Comparison of ENCODE assay signal across 10 mouse cellular contexts in the genomic region with DNA sequence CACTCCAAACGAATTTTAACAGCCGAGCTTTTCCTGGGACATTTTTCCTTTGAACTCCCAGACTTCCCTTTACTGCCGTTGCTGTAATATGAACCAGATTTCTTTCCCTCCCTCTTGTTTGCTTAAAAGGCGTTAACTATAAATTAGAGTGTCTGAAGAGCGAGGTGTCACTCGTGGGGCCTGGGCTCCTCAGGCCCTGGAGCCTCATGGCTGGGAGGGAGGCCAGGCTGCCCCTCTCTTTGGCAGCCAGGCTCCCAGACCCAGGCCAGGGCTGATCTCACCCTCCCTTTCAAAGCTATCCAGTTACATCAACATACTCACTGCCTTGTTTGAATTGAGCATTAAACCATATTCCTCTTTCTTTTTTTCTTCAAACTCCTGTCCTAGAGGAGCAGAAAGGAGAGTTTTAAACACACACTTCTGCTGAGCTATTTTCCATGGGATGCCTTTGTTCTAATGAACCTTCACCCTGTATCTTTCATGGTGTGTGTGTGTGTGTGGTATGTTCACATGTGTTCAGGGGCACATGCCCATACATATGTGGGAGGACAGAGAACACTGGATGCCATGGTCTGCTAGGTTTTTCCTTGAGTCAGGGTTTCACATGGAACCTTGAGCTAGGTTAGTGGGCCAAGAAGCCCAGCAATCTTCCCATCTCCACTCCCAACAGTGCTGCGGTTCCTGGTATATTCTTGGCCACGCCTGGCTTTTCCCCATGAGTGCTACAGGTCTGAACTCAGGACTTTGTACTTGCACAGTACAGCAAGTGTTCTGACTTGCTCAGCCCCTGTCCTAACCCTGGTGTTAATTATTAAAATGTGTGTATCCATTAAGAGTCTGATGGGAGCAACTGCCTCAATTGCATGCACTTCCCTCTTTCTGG.
DNase-seq lines count a peak whose midpoint lies in the region; ATAC-seq and TF ChIP-seq lines count a peak whose summit lies in the region.
"Had no signal": no experiment of that assay in that cellular context is flagged by ENCODE, and none has a peak within 500 bp of the region (broad histone marks: within the 10 kb centered on the region; RNA-seq: fewer than 3 reads in every experiment).

No protein-coding gene starts in this region.

- peak overlapping the region; percentile 24; the same call in 1 of the 2 replicates for H3K27ac ChIP-seq in heart, embryonic 13.5 days (replicated peaks)
- peak overlapping the region; percentile 73 for H3K27ac ChIP-seq in embryonic facial prominence, embryonic 10.5 days (replicated peaks)
- H3K27ac ChIP-seq in kidney, adult 2 months (ENCODE audit: insufficient read depth, low read depth, low read length): peak overlapping the region; percentile 79
- H3K27ac ChIP-seq: hindbrain, embryonic 14.5 days; midbrain, embryonic 15.5 days had no signal

- H3K36me3 ChIP-seq in heart, embryonic 13.5 days: no peaks in the 10 kb centered on the region
- H3K36me3 ChIP-seq in embryonic facial prominence, embryonic 10.5 days (replicated peaks): no peaks in the 10 kb centered on the region
- no peaks in the 10 kb centered on the region for H3K36me3 ChIP-seq in kidney, adult 2 months (ENCODE audit: control insufficient read depth, insufficient read depth, low read length)
- H3K36me3 ChIP-seq: midbrain, embryonic 15.5 days had no signal

- WGBS in heart, embryonic 13.5 days: 53% methylated on average over 8 of the region's 8 CpGs
- 41% methylated on average over 8 of the region's 8 CpGs for WGBS in embryonic facial prominence, embryonic 10.5 days
- 44% methylated on average over 8 of the region's 8 CpGs for WGBS in kidney, adult 2 months

- H3K27me3 ChIP-seq in heart, embryonic 13.5 days (replicated peaks): no peaks in the 10 kb centered on the region
- H3K27me3 ChIP-seq in embryonic facial prominence, embryonic 10.5 days (replicated peaks; ENCODE audit: low read depth, poor library complexity, severe bottlenecking): 0 out of 2 replicates have a peak, but pooled peaks cover 6% of the 10 kb centered on the region
- H3K27me3 ChIP-seq in kidney, adult 2 months (replicated peaks; ENCODE audit: control insufficient read depth, insufficient read depth, low read length): no peaks in the 10 kb centered on the region
- H3K27me3 ChIP-seq: midbrain, embryonic 15.5 days had no signal

- no peak overlapping the region for H3K4me2 ChIP-seq in heart, embryonic 13.5 days
- H3K4me2 ChIP-seq: hindbrain, embryonic 14.5 days; midbrain, embryonic 15.5 days had no signal

- no peak for ATAC-seq in heart, embryonic 13.5 days (ENCODE audit: extremely low read depth, insufficient number of reproducible peaks, low FRiP score, low TSS enrichment)
- ATAC-seq: midbrain, embryonic 15.5 days had no signal

- H3K4me3 ChIP-seq in heart, embryonic 13.5 days: no peak overlapping the region
- H3K4me3 ChIP-seq in embryonic facial prominence, embryonic 10.5 days: no peak overlapping the region
- H3K4me3 ChIP-seq in kidney, adult 2 months (ENCODE audit: insufficient read depth, low read depth, low read length): no peak overlapping the region
- H3K4me3 ChIP-seq: midbrain, embryonic 15.5 days had no signal

- no peak for TF ChIP-seq POLR2A in kidney, adult 2 months (IDR thresholded peaks at IDR 0.05; ENCODE audit: low read depth, low read length)

- H3K4me1 ChIP-seq in heart, embryonic 13.5 days: peaks cover 16% of the 10 kb centered on the region
- H3K4me1 ChIP-seq in embryonic facial prominence, embryonic 10.5 days: peaks cover 54% of the 10 kb centered on the region
- H3K4me1 ChIP-seq in kidney, adult 2 months (ENCODE audit: control insufficient read depth, insufficient read depth, low read length): peaks cover 15% of the 10 kb centered on the region

- no peak overlapping the region for H3K9ac ChIP-seq in heart, embryonic 13.5 days
- H3K9ac ChIP-seq: hindbrain, embryonic 14.5 days; midbrain, embryonic 15.5 days had no signal

- no peak for DNase-seq in heart, postnatal 36 days
- peak; percentile 55 for DNase-seq in embryonic facial prominence, embryonic 10.5 days (ENCODE audit: low spot score)
- peak; percentile 92 for DNase-seq in kidney, adult 2 months
- DNase-seq in mesoderm, embryonic 11.5 days (ENCODE audit: low read depth, low spot score): peak; percentile 68
- no peak for DNase-seq in B cell, adult 2 months
- no peak for DNase-seq in layer of hippocampus, adult 18-20 months (ENCODE audit: low spot score in 2 of 2)
- DNase-seq in frontal cortex, postnatal 36 days (ENCODE audit: low spot score in 2 of 2): no peak

- intact Hi-C loops in heart, postnatal 36 days (cut with DNase I): loop anchor here (10.0 kb wide), 1 partner anchor 270 kb away; a partner anchor contains a TSS

- TF ChIP-seq CTCF in kidney, adult 2 months (conservative IDR thresholded peaks at IDR 0.05; ENCODE audit: insufficient read depth, insufficient read length, low read depth, low read length): no peak

- H3K9me3 ChIP-seq in heart, embryonic 13.5 days: no peaks in the 10 kb centered on the region
- H3K9me3 ChIP-seq in embryonic facial prominence, embryonic 10.5 days: no peaks in the 10 kb centered on the region
- H3K9me3 ChIP-seq: midbrain, embryonic 15.5 days had no signal

Comparison
In these comparisons a context has a peak if more than half of its experiments do, and no peak if none do; other contexts are left out.
1. H3K27ac ChIP-seq: peak in every context shown above with its lines; median percentile 79 in kidney, adult 2 months; 73 in embryonic facial prominence, embryonic 10.5 days; 24 in heart, embryonic 13.5 days.
2. DNase-seq: peak in embryonic facial prominence, embryonic 10.5 days (single experiment), kidney, adult 2 months (single experiment) and mesoderm, embryonic 11.5 days (single experiment); none in heart, postnatal 36 days (0 of 2), B cell, adult 2 months (0 of 2), layer of hippocampus, adult 18-20 months (0 of 2) and frontal cortex, postnatal 36 days (0 of 2).